Mouse (Mus musculus) hindbrain, embryonic 16.5 days (tissue): ENCODE results near the gene Gtpbp2. TPM values are rescaled to one million over a fixed set of nuclear protein-coding genes. Genes with fewer than 3 reads are reported as not detected.

Experiments used
- ATAC-seq: fragments of 200-750 bp; cut with Nextera tagmentation; 2 replicates; pipeline ENCODE4 v1.8.0; 2017; ENCODE audit warnings: moderate TSS enrichment, moderate library complexity
- H3K27ac ChIP-seq: fragments of 300-500 bp; sonication (generic); 2 replicates; pipeline ENCODE4 v1.5.1; 2014; ENCODE audit warnings: low read depth, mild to moderate bottlenecking, control low read depth, low read length, moderate library complexity
- H3K27me3 ChIP-seq: fragments of 300-500 bp; sonication (generic); replicated peaks from 2 replicates; pipeline ENCODE4 v1.6.1; 2014; ENCODE audit warnings: low read length; ENCODE audit not compliant: control insufficient read depth, insufficient read depth
- H3K36me3 ChIP-seq: fragments of 300-500 bp; sonication (generic); 2 replicates; pipeline ENCODE4 v1.6.1; 2014; ENCODE audit warnings: mild to moderate bottlenecking, low read length, moderate library complexity, mixed read lengths; ENCODE audit not compliant: control insufficient read depth, insufficient read depth
- H3K4me1 ChIP-seq: fragments of 300-500 bp; sonication (generic); 2 replicates; pipeline ENCODE4 v1.6.1; 2014; ENCODE audit warnings: low read depth, low read length; ENCODE audit not compliant: control insufficient read depth, insufficient read depth
- H3K4me2 ChIP-seq: fragments of 300-500 bp; sonication (generic); 2 replicates; pipeline ENCODE4 v1.6.1; 2014; ENCODE audit warnings: mild to moderate bottlenecking, low read length, control low read depth, moderate library complexity
- H3K4me3 ChIP-seq: fragments of 300-500 bp; sonication (generic); 2 replicates; pipeline ENCODE4 v1.5.1; 2014; ENCODE audit warnings: mild to moderate bottlenecking, low read length, control low read depth, moderate library complexity
- H3K9ac ChIP-seq: fragments of 300-500 bp; sonication (generic); 2 replicates; pipeline ENCODE4 v1.6.1; 2014; ENCODE audit warnings: low read depth, mild to moderate bottlenecking, control low read depth, low read length, moderate library complexity
- H3K9me3 ChIP-seq: fragments of 300-500 bp; sonication (generic); 2 replicates; pipeline ENCODE4 v1.6.1; 2014; ENCODE audit warnings: mild to moderate bottlenecking, low read length, moderate library complexity; ENCODE audit not compliant: control insufficient read depth
- WGBS: fragments of 180-500 bp; shearing (Covaris S2); extraction: QIAGEN DNeasy Blood & Tissue Kit; methylation state at CpG from one replicate; pipeline ENCODE4 v1.1.7; 2014; 5-methylcytosine and 5-hydroxymethylcytosine counted together
- polyA plus RNA-seq: library from polyadenylated mRNA; unstranded; fragments of >200 nt; fragmentation: Nextera tagmentation; extraction: Ambion mirVana; gene quantifications from 2 replicates; pipeline ENCODE4 v1.2.1, GENCODE M21; 2015

Gene Gtpbp2
- 39.6 and 41.0 TPM in 2 replicates for polyA plus RNA-seq

DNA sequence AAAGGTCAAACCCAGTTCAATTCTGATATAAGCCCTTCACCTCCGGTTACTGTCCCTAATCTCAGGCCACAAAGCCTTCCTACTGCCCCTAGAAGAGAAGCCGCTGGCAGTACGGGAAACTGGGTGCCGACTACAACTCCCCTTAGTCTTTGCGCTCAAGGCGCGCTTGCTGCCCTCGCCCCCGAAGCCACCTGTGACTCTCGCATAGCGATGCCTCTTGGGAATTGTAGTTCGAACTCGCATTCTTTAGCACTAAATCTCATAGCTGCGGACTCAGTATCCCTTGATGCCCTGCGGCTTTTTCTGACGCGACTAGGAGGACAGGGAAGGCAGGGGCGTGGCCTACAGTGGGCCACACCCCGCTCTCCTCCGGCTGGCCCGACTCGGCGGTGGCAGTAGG lies at the start of gene Gtpbp2:
Gene Gtpbp2 (plus strand): TSS at position 347 of the 400 bp plus-strand sequence.
- Histone ChIP-seq H3K36me3 (peaks cover 10% of the 10 kb centered on the region; the same call in 1 of the 2 replicates), H3K27ac (peak within 1 kb of the TSS; percentile 79), H3K4me1 (peaks cover 13% of the 10 kb centered on the region), H3K4me3 (peak within 1 kb of the TSS; percentile 75), H3K9me3 (no peaks in the 10 kb centered on the region), H3K4me2 (peak within 1 kb of the TSS; percentile 81), H3K27me3 (no peaks in the 10 kb centered on the region), H3K9ac (peak within 1 kb of the TSS; percentile 84)
- under 1% methylated on average over 17 of the region's 23 CpGs for WGBS
- peak; percentile 96 for ATAC-seq

DNA sequence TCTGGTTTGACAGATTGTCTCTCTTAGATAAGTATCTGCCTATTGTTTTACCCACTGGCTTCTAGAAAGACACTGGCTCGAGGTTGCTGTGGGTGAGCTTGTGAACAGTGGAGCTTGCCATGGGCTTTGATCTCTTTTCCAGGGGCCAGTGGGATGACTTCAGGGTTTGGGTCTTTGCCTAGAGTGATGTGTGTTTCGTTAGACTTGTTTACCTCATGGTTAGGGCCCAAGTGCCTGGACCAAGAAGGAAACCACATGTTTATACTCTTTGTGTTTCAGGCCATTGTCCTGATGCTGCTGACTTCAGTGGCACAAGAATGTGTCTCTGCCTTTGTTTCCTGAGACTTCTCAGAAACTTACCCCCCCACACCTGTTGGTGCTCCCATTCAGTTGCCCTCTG lies 45.3 kb upstream of the Gtpbp2 start:
- peaks cover 6% of the 10 kb centered on the region for H3K4me1 ChIP-seq
- H3K27ac ChIP-seq: no peak overlapping the region
- no peak overlapping the region for H3K4me2 ChIP-seq
- no peak overlapping the region for H3K9ac ChIP-seq
- ATAC-seq: no peak
- H3K9me3 ChIP-seq: no peaks in the 10 kb centered on the region
- no peaks in the 10 kb centered on the region for H3K27me3 ChIP-seq
- no peak overlapping the region for H3K4me3 ChIP-seq
- peaks cover 10% of the 10 kb centered on the region; the same call in 1 of the 2 replicates for H3K36me3 ChIP-seq
- WGBS: 64% methylated on average over 2 of the region's 2 CpGs

DNA sequence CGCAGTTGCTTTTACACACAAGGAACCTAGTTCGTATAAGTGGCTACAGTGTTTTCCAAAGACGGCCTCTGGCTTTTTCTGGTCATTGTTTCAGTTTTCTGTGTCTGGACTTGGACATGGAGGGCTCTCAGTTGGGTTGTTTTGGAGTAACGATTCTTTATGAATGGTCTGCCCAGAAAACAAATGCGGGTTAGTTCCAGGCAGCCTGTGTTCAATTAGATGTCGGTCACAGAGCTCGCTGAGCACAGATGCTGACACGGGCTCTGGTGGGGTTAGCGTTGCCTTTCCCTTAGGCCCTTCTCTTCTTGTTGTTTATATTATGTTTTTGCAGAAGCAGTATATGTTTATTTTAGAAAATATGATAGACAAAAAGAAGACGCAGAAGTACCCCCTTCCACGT lies 44.7 kb upstream of the Gtpbp2 start:
- ATAC-seq: no peak
- Histone ChIP-seq H3K27ac (no peak overlapping the region), H3K9ac (no peak overlapping the region), H3K4me3 (no peak overlapping the region), H3K27me3 (no peaks in the 10 kb centered on the region), H3K4me2 (no peak overlapping the region), H3K36me3 (peaks cover 10% of the 10 kb centered on the region; the same call in 1 of the 2 replicates), H3K4me1 (peaks cover 6% of the 10 kb centered on the region), H3K9me3 (no peaks in the 10 kb centered on the region)
- 81% methylated on average over 11 of the region's 11 CpGs for WGBS

DNA sequence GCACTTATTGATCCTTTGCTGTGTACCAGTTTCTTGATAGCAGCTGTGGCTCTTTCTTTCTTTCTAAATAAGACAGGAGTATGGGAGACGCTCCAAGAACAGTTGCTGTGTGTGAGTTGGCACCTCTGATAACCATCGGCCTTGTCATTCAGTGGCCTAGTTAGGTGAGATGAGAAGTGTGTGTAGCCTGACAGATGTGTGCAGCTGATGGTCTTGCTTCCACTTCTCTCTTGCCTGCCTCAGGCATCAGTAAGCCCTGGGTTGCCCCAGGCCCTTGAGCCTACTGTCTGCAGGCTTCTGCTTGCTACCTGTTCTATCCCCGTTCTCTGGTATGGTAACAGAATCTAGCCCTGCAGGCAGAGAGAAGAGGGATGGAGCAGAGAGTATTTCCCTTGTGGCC lies 44.0 kb upstream of the Gtpbp2 start:
- H3K4me3 ChIP-seq: no peak overlapping the region
- no peak overlapping the region for H3K4me2 ChIP-seq
- H3K4me1 ChIP-seq: peaks cover under 1% of the 10 kb centered on the region; the same call in 1 of the 2 replicates
- H3K27ac ChIP-seq: no peak overlapping the region
- H3K36me3 ChIP-seq: peaks cover 10% of the 10 kb centered on the region; the same call in 1 of the 2 replicates
- no peak overlapping the region for H3K9ac ChIP-seq
- 92% methylated on average over 3 of the region's 3 CpGs for WGBS
- ATAC-seq: no peak
- no peaks in the 10 kb centered on the region for H3K27me3 ChIP-seq
- H3K9me3 ChIP-seq: no peaks in the 10 kb centered on the region

DNA sequence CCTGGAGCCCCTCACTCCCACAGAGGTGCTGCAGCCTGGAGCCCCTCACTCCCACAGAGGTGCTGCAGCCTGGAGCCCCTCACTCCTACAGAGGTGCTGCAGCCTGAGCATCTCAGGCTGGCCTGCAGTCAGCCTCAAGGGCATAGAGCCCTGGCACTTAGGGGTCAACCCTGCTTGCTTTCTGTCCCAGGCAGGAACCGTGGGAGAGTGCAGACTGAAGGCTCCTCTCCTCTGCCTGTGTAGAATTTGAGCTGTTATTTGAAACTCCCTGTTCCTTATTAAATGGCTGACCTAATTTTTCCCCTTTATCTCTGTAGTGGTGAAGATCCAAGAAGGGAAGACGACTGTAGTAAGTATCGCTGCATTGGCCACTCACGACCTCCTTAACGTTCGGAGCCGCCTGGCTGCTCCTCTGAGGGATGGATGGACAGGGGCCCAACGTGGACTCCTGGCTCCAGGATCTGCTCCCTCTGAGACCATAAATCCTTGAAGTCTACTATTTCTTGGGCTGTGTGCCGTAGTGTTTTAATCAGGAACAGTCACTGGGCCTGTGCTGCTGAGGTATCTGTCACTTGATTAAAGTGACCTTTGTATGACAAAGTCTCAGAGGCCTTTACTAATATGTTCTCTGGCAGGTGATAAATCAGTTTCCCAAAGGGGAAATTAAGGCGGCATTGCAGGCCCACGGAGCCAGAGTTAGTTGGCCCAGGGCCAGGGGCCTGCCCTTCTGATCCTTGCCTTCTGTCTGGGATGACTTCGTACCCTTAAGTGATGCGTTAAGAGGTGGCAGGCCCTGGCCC lies 43.0 kb upstream of the Gtpbp2 start:
- H3K27ac ChIP-seq: no peak overlapping the region
- no peaks in the 10 kb centered on the region for H3K9me3 ChIP-seq
- no peak for ATAC-seq
- no peaks in the 10 kb centered on the region for H3K27me3 ChIP-seq
- no peak overlapping the region for H3K4me2 ChIP-seq
- 74% methylated on average over 13 of the region's 13 CpGs for WGBS
- H3K9ac ChIP-seq: no peak overlapping the region
- no peak overlapping the region for H3K4me3 ChIP-seq
- peaks cover 14% of the 10 kb centered on the region for H3K36me3 ChIP-seq
- no peaks in the 10 kb centered on the region for H3K4me1 ChIP-seq

DNA sequence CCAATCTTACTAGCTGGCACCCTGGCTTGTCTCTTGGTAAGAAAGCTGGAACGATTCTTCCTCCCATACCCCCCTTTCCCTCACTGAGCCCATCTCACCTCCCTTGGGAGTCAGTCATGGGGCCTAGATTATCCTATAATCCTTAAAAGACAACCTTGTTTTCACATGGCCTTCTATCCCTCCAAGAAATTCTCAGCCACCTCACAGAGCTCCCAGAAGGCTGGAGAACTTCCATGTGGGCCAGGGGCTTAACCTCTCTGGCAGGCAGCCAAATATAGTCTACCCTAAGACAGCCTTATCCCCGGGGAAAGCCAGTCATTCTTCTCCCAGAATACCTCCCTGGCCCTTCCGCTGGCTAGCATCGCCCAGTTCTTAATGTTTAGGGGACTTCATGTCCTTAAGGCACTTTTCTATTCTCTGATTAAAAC lies 42.4 kb upstream of the Gtpbp2 start:
- peaks cover 19% of the 10 kb centered on the region for H3K36me3 ChIP-seq
- H3K4me3 ChIP-seq: no peak overlapping the region
- H3K9me3 ChIP-seq: no peaks in the 10 kb centered on the region
- no peak overlapping the region for H3K9ac ChIP-seq
- WGBS: 75% methylated on average over 4 of the region's 4 CpGs
- no peaks in the 10 kb centered on the region for H3K4me1 ChIP-seq
- no peak overlapping the region for H3K4me2 ChIP-seq
- no peak overlapping the region for H3K27ac ChIP-seq
- no peak for ATAC-seq
- H3K27me3 ChIP-seq: no peaks in the 10 kb centered on the region

DNA sequence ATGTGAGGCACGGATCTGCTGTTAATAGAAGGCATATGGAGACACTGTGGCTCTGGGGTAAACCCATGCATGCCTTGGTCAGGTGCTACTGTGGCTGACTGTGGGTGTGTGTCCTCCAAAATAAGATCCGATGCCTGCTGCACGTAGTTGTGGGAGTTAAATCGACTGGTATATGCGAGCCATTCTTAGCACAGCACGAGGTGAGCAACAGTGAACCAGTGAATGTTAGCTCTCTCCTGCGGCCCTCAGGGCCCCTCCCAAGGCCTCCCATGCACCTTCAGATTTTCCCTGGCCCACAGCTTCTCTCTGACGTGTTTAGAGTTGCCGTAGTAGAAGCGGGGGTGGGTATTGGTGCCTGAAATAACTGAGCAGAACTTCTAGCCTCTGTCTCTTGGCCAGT lies 41.2 kb upstream of the Gtpbp2 start:
- peaks cover 28% of the 10 kb centered on the region for H3K36me3 ChIP-seq
- no peak overlapping the region for H3K9ac ChIP-seq
- 89% methylated on average over 10 of the region's 10 CpGs for WGBS
- no peaks in the 10 kb centered on the region for H3K9me3 ChIP-seq
- no peaks in the 10 kb centered on the region for H3K27me3 ChIP-seq
- H3K4me2 ChIP-seq: no peak overlapping the region
- H3K4me3 ChIP-seq: no peak overlapping the region
- H3K27ac ChIP-seq: no peak overlapping the region
- ATAC-seq: no peak
- H3K4me1 ChIP-seq: no peaks in the 10 kb centered on the region

DNA sequence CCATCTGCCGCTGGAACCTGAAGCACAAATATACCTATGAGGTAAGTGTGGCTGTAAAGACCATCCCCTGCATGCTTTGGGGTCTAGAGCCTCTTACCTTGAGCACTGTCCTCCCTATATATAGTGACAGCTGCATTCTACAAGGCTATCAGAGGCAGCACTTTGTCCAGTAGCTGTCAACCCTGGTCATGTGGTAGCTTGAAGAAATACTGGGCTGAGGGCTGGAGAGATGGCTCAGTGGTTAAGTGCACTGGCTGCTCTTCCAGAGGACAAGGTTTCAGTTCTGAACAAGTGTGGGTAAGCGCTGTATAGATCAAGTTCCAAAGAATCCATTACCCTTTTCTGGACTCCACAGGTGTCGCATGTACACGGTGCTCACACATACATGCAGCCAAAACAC lies 38.0 kb upstream of the Gtpbp2 start:
- peaks cover 52% of the 10 kb centered on the region for H3K36me3 ChIP-seq
- no peak overlapping the region for H3K9ac ChIP-seq
- H3K27ac ChIP-seq: no peak overlapping the region
- ATAC-seq: no peak
- no peak overlapping the region for H3K4me3 ChIP-seq
- no peaks in the 10 kb centered on the region for H3K27me3 ChIP-seq
- H3K4me2 ChIP-seq: no peak overlapping the region
- WGBS: 94% methylated on average over 4 of the region's 4 CpGs
- no peaks in the 10 kb centered on the region for H3K4me1 ChIP-seq
- no peaks in the 10 kb centered on the region for H3K9me3 ChIP-seq

DNA sequence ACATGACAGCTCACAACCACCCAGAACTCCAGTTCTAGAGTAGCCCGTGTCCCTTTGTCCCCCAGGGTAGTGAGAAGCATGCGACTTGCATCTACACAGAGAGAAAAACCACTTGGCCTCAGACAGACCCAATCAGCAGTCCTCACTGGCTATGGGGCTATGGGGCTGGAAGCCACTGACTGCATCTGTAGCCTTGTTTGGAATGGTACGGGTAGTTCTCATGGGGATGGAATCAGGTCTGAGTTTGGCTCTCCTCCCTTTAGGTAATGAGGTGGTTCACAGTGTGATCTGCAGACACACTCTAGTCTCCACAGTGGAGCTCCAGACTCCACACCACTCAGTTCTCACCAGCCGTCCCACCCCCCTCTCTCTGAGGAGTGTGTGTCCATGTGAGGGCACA lies 37.5 kb upstream of the Gtpbp2 start:
- Histone ChIP-seq H3K27me3 (no peaks in the 10 kb centered on the region), H3K4me2 (no peak overlapping the region), H3K36me3 (peaks cover 57% of the 10 kb centered on the region), H3K9me3 (no peaks in the 10 kb centered on the region), H3K9ac (no peak overlapping the region), H3K4me1 (no peaks in the 10 kb centered on the region), H3K27ac (no peak overlapping the region), H3K4me3 (no peak overlapping the region)
- WGBS: 94% methylated on average over 4 of the region's 4 CpGs
- no peak for ATAC-seq
